Mouse (Mus musculus): ENCODE results near the gene Wbp1l.

- TF ChIP-seq CTCF (IDR thresholded peaks at IDR 0.05; ENCODE audit: low read depth, low read length) (no peak), EP300 (IDR thresholded peaks at IDR 0.05; ENCODE audit: insufficient read depth, low read depth, low read length) (no peak)
Measured at GRCm38 (mm10) chr19:46601491-46601890, 2.6 kb downstream of the Wbp1l start.
